Mouse (Mus musculus) forebrain, embryonic 14.5 days (tissue): ENCODE measurements around the gene Cbx4. TPM values are rescaled to one million over a fixed set of nuclear protein-coding genes. Genes with fewer than 3 reads are reported as not detected.

Experiments
- ATAC-seq: fragments of 200-750 bp; cut with Nextera tagmentation; 2 replicates; pipeline ENCODE4 v1.8.0; 2017; ENCODE audit warnings: mild to moderate bottlenecking, moderate library complexity
- DNase-seq: peaks from one replicate; pipeline ENCODE4 v3.0.0-alpha.2; 2015; ENCODE audit warnings: low spot score
- H3K27ac ChIP-seq: fragments of 300-500 bp; sonication (generic); 2 replicates; pipeline ENCODE4 v1.5.1; 2014; ENCODE audit warnings: low read depth, mild to moderate bottlenecking, control low read depth, low read length, moderate library complexity
- H3K27me3 ChIP-seq: fragments of 300-500 bp; sonication (generic); replicated peaks from 2 replicates; pipeline ENCODE4 v1.6.1; 2014; ENCODE audit warnings: low read length, control low read depth, mixed read lengths; ENCODE audit not compliant: control insufficient read depth, insufficient read depth
- H3K36me3 ChIP-seq: fragments of 300-500 bp; sonication (generic); 2 replicates; pipeline ENCODE4 v1.6.1; 2014; ENCODE audit warnings: low read length, control low read depth; ENCODE audit not compliant: control insufficient read depth, insufficient read depth
- H3K4me1 ChIP-seq: fragments of 300-500 bp; sonication (generic); 2 replicates; pipeline ENCODE4 v1.6.1; 2014; ENCODE audit warnings: antibody characterized with exemption, low read length, control low read depth; ENCODE audit not compliant: control insufficient read depth, insufficient read depth
- H3K4me2 ChIP-seq: fragments of 300-500 bp; sonication (generic); 2 replicates; pipeline ENCODE4 v1.6.1; 2014; ENCODE audit warnings: mild to moderate bottlenecking, control low read depth, low read length
- H3K4me3 ChIP-seq: fragments of 300-500 bp; sonication (generic); 2 replicates; pipeline ENCODE4 v1.5.1; 2014; ENCODE audit warnings: low read depth, low read length, control low read depth
- H3K9ac ChIP-seq: fragments of 300-500 bp; sonication (generic); 2 replicates; pipeline ENCODE4 v1.6.1; 2014; ENCODE audit warnings: mild to moderate bottlenecking, low read length, control low read depth, moderate library complexity
- H3K9me3 ChIP-seq: fragments of 300-500 bp; sonication (generic); replicated peaks from 2 replicates; pipeline ENCODE4 v1.6.1; 2016; ENCODE audit warnings: low read length, control low read depth, mixed read lengths; ENCODE audit not compliant: control insufficient read depth
- WGBS: fragments of 180-500 bp; shearing (Covaris S2); extraction: QIAGEN DNeasy Blood & Tissue Kit; methylation state at CpG from one replicate; pipeline ENCODE4 v1.1.7; 2014; 5-methylcytosine and 5-hydroxymethylcytosine counted together
- polyA plus RNA-seq: library from polyadenylated mRNA; unstranded; fragments of >200 nt; fragmentation: Nextera tagmentation; extraction: Ambion mirVana; gene quantifications from 2 replicates; pipeline ENCODE4 v1.2.1, GENCODE M21; 2014

Cbx4 gene
- polyA plus RNA-seq, 1 experiment from 2014 or later, result 9.3 TPM

DNA sequence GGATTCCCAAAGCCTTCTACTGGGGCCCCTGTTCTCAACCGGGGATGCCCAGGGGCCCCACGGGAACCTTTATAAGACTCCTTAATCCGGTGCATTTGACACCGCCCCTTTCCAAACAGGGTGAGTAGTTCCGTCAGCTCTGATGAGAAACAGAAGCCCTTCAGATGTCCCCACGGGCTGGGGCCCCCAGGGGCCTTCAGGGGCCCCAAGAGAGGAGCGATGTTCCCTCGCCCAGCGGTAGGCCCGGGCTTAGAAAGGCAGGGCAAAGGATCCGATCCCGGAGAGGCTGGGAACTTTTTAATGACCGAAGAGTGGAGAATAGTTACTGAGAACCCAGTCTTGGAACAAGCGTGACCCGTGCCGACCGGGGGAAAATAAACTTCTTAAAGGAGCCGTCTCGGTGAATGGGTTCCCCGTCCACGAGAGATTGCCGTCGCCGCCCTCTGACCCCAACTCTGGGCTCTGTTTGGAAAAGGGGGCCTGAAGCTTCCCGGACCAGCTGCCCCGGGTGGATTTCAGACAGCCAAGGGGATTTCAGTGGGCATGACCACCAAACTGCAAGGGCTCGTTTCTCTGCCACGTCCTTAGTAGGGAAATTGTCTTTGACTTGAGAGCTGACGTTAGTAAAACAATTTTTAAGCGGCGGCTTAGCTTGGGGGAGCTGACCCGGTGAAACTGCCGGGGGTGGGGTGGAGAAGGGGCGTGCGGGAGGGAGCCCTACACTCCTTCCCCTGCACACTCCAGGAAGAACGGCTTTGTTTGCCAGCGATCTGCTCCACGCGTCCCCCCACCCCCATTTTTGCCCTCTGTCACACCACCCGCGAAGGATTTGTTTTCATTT lies 3.4 kb upstream of the Cbx4 start:
- Histone ChIP-seq H3K9ac (peak overlapping the region; percentile 75), H3K27me3 (peaks cover 33% of the 10 kb centered on the region), H3K27ac (no peak overlapping the region), H3K9me3 (no peaks in the 10 kb centered on the region), H3K4me3 (peak overlapping the region; percentile 48), H3K4me1 (peaks cover 16% of the 10 kb centered on the region), H3K36me3 (no peaks in the 10 kb centered on the region), H3K4me2 (peak overlapping the region; percentile 98)
- WGBS, result under 1% methylated on average over 41 of the region's 41 CpGs
- no peak for ATAC-seq
- DNase-seq, result peak; percentile 24

DNA sequence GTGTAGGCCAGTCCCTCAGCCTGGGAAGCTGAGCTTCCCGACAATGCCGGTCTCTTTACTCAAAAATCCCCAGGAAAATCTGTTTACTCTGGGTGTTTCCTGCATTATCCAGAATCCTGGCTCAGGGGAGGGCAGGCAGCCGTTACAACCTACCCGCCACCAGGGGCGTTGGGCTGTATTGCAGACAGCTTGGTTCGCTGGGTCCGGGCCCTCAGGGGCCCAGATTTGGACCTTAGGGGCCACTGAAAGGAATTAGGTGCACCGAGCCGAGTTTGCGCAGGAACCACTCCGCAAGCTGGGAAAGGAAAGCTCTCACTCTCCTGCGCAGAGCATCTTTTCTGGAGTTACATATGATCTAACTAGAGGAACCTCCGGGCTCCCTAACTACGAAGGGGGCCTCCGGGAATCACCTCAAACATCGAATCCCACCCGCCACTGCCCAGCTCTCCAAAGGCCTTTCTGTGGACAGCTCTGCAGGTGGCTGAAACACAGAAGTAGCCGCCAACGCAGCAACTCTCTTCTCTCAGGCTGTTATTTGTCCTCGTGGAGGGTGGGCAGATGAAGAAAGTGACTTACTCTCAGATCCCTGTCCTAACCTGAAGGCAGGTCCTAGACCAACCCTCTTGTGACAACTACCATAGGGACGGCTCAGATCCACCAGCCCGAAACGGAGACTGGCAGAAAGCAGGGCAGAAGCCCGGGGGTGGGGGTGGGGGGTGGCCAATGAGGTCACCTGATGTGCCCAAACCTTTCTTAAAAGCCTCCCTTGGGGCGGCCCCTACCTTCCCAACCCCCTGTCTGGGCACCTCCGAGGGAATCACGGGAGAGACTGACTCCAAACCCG lies 2.6 kb upstream of the Cbx4 start:
- no peaks in the 10 kb centered on the region for H3K36me3 ChIP-seq
- WGBS, result 3% methylated on average over 28 of the region's 28 CpGs
- no peak overlapping the region for H3K4me2 ChIP-seq
- DNase-seq, result peak; percentile 52
- peaks cover 24% of the 10 kb centered on the region for H3K4me1 ChIP-seq
- H3K4me3 ChIP-seq, result no peak overlapping the region
- no peak for ATAC-seq
- peaks cover 33% of the 10 kb centered on the region for H3K27me3 ChIP-seq
- H3K9me3 ChIP-seq, result no peaks in the 10 kb centered on the region
- H3K9ac ChIP-seq, result no peak overlapping the region
- H3K27ac ChIP-seq, result no peak overlapping the region

GRCm38 (mm10) chr11:119087301-119088082 lies 1.5 kb upstream of the Cbx4 start:
- H3K27me3 ChIP-seq, result peaks cover 33% of the 10 kb centered on the region
- H3K9me3 ChIP-seq, result no peaks in the 10 kb centered on the region
- H3K36me3 ChIP-seq, result 0 out of 2 replicates have a peak, but pooled peaks cover under 1% of the 10 kb centered on the region
- no peak overlapping the region for H3K4me3 ChIP-seq
- peak; percentile 20 for DNase-seq
- H3K9ac ChIP-seq, result no peak overlapping the region; the same call in 1 of the 2 replicates
- 5% methylated on average over 35 of the region's 35 CpGs for WGBS
- H3K4me2 ChIP-seq, result no peak overlapping the region
- H3K27ac ChIP-seq, result no peak overlapping the region
- peaks cover 36% of the 10 kb centered on the region for H3K4me1 ChIP-seq
- no peak for ATAC-seq

GRCm38 (mm10) chr11:119085279-119086062 lies 550 bp downstream of the Cbx4 start:
- Histone ChIP-seq H3K27me3 (peaks cover 50% of the 10 kb centered on the region), H3K27ac (peak overlapping the region; percentile 99), H3K4me3 (peak overlapping the region; percentile 90), H3K9ac (peak overlapping the region; percentile 91), H3K36me3 (peaks cover 20% of the 10 kb centered on the region), H3K4me1 (peaks cover 48% of the 10 kb centered on the region), H3K9me3 (no peaks in the 10 kb centered on the region), H3K4me2 (peak overlapping the region; percentile 85)
- under 1% methylated on average over 55 of the region's 66 CpGs for WGBS
- DNase-seq (peak; percentile 84), ATAC-seq (peak; percentile 62)

GRCm38 (mm10) chr11:119084446-119085278 lies 1.4 kb downstream of the Cbx4 start:
- peak overlapping the region; percentile 85 for H3K4me2 ChIP-seq
- peak overlapping the region; percentile 90 for H3K4me3 ChIP-seq
- H3K4me1 ChIP-seq, result peaks cover 48% of the 10 kb centered on the region
- peak overlapping the region; percentile 91 for H3K9ac ChIP-seq
- ATAC-seq (no peak), DNase-seq (peak; percentile 54)
- no peaks in the 10 kb centered on the region for H3K9me3 ChIP-seq
- peaks cover 26% of the 10 kb centered on the region for H3K36me3 ChIP-seq
- H3K27me3 ChIP-seq, result peaks cover 51% of the 10 kb centered on the region
- WGBS, result under 1% methylated on average over 17 of the region's 18 CpGs
- H3K27ac ChIP-seq, result peak overlapping the region; percentile 99

- H3K4me2 ChIP-seq, result peak overlapping the region; percentile 85
- H3K9ac ChIP-seq, result peak overlapping the region; percentile 91
- no peak overlapping the region for H3K27ac ChIP-seq
- peaks cover 30% of the 10 kb centered on the region for H3K36me3 ChIP-seq
- peaks cover 56% of the 10 kb centered on the region for H3K4me1 ChIP-seq
- ATAC-seq (no peak), DNase-seq (peak; percentile 38)
- H3K4me3 ChIP-seq, result peak overlapping the region; percentile 90
- 3% methylated on average over 28 of the region's 28 CpGs for WGBS
- H3K9me3 ChIP-seq, result no peaks in the 10 kb centered on the region
- H3K27me3 ChIP-seq, result peaks cover 46% of the 10 kb centered on the region
Observed at GRCm38 (mm10) chr11:119083724-119084445, 2.1 kb downstream of the Cbx4 start.
